Mouse (Mus musculus): ENCODE data around the gene Ubl3.

Ubl3 gene

GRCm38 (mm10) chr5:148542196-148542595, 10.4 kb downstream of the Ubl3 start:
- in situ Hi-C loops (cut with MboI; ENCODE audit: low pct_unique_long_range_greater_than_20kb in 1 of 2, low sequenced_read_pairs in 2 of 2, unreplicated experiment in 1 of 2) = no loop called here

GRCm38 (mm10) chr5:148535669-148536430, 16.7 kb downstream of the Ubl3 start:
- in situ Hi-C loops (cut with MboI; ENCODE audit: low pct_unique_long_range_greater_than_20kb in 1 of 2, low sequenced_read_pairs in 2 of 2, unreplicated experiment in 1 of 2) = no loop called here

GRCm38 (mm10) chr5:148534644-148535043, 17.9 kb downstream of the Ubl3 start:
- in situ Hi-C loops (cut with MboI; ENCODE audit: low pct_unique_long_range_greater_than_20kb in 1 of 2, low sequenced_read_pairs in 2 of 2, unreplicated experiment in 1 of 2) = no loop called here

DNA sequence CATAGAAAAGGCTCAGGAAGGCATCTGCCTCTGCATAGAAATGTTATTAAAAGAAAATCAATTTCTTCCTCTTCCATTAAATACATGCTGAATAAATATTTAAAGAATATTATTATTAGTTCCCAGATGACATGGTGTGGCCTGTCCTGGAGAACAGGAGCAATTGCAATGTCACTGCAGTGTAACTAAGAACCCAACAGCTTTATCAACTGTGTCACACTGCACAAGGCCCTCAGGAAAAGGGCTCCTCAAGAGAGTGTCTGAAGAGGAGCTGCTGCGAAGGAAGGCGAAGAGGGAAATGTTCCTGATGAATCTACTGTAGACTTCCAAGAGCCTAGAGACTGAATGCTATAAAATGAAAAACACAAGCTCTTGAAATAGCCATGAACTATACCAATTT, 18.7 kb downstream of the Ubl3 start:
- in situ Hi-C loops (cut with MboI; ENCODE audit: low pct_unique_long_range_greater_than_20kb in 1 of 2, low sequenced_read_pairs in 2 of 2, unreplicated experiment in 1 of 2) = no loop called here

DNA sequence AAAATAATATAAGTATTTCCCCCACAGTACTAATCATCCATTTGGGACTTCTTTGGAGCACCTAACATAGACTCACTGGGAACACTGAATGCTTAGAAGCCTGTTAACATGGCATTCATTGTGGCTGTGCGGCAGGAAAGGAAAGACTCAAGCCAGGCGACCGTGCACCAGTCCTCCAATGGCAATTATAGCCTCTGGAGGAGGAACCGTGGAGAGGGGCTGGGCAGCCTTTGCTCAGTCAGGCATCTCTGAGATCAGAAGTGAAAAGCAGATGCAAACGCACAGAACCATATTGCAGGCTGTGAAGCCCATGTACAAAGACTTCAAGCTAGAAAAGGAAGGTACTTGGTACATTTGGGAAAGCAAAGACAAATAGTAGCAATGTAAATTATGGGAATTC, 20.4 kb downstream of the Ubl3 start:
- in situ Hi-C loops (cut with MboI; ENCODE audit: low pct_unique_long_range_greater_than_20kb in 1 of 2, low sequenced_read_pairs in 2 of 2, unreplicated experiment in 1 of 2) = no loop called here

DNA sequence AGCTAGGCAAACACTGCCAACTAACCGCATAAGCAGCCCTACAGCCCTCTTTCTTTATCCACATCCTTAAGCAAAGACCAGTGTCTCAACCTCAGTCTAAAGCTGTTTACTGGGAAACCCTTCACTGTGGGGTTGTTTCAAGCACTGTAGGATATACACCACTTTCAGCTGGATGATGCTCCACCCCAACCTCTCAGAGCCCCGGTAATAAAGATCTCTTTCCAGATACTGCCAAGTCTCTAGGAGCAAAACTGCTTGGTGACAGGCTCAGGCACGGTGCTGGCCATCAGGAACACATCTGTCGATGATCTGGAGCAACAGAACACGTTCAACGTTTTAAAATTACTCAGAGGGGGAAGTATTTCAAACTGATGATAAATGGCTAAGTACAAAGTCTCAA, 25.0 kb downstream of the Ubl3 start:
- in situ Hi-C loops (cut with MboI; ENCODE audit: low pct_unique_long_range_greater_than_20kb in 1 of 2, low sequenced_read_pairs in 2 of 2, unreplicated experiment in 1 of 2) = no loop called here

DNA sequence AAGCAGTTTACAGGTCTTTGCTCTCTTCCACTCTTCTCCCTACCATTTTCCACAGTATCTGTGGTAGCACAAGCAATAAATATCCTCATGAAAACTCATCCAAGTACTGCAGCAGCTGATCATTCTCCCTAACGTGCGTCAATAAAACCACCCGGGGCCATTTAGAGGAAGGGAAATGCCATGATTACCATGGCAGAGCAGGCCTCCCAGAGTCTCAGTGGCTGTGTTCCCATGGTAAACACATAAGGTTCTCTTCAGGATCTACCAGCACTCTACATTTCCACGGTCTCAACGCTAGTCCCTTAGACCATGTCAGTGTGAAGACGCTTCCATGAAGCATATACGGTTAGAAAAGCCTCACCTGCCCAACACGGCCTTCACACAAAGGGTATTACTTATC, 26.0 kb downstream of the Ubl3 start:
- in situ Hi-C loops (cut with MboI; ENCODE audit: low pct_unique_long_range_greater_than_20kb in 1 of 2, low sequenced_read_pairs in 2 of 2, unreplicated experiment in 1 of 2) = no loop called here

DNA sequence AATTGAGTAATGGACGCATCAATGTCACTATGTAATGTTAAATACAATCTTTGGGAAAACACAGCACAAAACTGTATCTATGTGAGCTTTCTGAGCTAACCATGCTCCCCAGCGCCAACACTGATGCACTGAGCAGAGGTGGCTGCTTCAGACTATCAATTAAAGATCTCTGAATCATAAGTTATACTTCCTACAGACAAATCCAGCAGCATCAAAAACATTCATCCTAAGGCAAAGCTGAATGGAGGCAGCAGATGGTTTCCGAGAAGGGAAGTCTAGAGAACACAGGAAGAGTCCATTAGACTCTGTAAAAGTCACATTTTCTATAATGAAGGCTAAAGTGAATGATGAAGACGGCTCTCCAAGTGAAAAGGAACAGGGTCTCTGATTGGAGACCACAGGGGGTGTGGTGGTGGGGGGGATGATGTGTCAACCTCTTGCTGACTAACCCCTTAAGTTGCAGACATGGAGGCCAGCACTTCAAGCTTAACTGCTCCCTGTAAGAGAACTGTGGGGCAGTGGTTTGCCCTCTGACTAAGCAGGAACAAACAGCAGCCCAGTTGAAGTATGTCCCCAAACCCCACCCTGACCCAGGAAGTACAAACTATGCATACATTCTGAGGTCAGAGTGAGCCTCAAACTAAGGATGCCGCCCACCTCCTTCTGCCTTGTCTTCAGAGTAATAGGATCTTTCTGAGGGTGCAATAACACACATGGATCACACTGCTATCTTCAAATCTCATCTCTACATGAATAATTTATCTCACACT, 29.2 kb downstream of the Ubl3 start:
- in situ Hi-C loops (cut with MboI; ENCODE audit: low pct_unique_long_range_greater_than_20kb in 1 of 2, low sequenced_read_pairs in 2 of 2, unreplicated experiment in 1 of 2) = no loop called here

GRCm38 (mm10) chr5:148522378-148522777, 30.2 kb downstream of the Ubl3 start:
- in situ Hi-C loops (cut with MboI; ENCODE audit: low pct_unique_long_range_greater_than_20kb in 1 of 2, low sequenced_read_pairs in 2 of 2, unreplicated experiment in 1 of 2) = no loop called here

DNA sequence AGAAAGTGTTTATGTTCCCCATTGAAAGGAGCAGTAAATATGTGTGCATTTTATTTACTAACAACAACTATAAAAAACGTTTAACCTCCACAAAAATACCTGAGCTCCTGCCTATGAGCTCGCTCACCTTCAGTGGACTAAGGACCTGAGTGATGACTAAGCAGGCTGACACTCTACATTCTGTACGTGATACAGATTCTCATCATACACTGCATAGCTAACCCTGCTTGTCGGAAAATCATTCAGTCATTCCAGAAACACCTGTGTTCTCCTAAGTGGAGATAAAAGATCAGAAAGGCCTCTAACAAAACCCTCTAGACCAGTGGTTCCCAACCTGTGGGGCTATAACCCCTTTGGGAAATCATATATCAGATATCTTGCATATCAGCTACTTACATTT, 35.1 kb downstream of the Ubl3 start:
- in situ Hi-C loops (cut with MboI; ENCODE audit: low pct_unique_long_range_greater_than_20kb in 1 of 2, low sequenced_read_pairs in 2 of 2, unreplicated experiment in 1 of 2) = no loop called here

GRCm38 (mm10) chr5:148512042-148512640, 40.4 kb downstream of the Ubl3 start:
- in situ Hi-C loops (cut with MboI; ENCODE audit: low pct_unique_long_range_greater_than_20kb in 1 of 2, low sequenced_read_pairs in 2 of 2, unreplicated experiment in 1 of 2) = no loop called here

- in situ Hi-C loops (cut with MboI; ENCODE audit: low pct_unique_long_range_greater_than_20kb in 1 of 2, low sequenced_read_pairs in 2 of 2, unreplicated experiment in 1 of 2) = no loop called here
These were observed 42.3 kb downstream of the Ubl3 start for GRCm38 (mm10) chr5:148510265-148510664.

GRCm38 (mm10) chr5:148509731-148510130, 42.9 kb downstream of the Ubl3 start:
- in situ Hi-C loops (cut with MboI; ENCODE audit: low pct_unique_long_range_greater_than_20kb in 1 of 2, low sequenced_read_pairs in 2 of 2, unreplicated experiment in 1 of 2) = no loop called here

DNA sequence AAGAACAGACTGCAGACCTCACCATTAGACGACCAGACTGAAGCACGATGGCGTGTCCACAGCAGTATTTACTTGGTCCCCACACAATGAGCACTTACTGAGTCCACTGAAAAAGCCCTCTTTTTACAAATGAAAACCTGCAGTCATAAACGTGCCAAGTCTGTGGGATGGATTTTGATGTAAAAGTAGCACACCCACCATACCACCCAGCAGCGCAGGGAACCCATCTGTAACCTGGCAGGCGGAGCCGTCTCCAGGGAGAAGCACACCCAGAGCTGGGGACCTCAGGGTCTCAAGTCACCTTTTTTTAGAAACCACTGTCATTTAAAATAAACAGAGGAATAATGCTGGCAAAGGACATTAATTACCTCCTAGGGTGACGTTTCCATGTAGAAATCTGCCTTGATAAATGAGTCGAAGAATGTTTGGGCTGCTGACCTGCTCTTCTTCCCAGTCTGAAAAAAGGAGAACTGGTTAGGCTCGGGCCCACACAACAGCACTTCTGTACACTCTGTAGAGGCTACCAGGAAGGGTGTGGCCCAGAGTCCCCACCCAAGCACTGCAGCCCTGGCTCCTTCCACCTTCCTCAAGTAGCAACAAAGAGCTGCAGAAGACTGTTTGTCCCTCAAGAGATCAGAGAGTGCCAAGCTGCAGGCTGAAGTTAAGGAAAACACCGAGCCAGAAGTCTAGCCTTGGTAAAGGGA, 43.5 kb downstream of the Ubl3 start:
- in situ Hi-C loops (cut with MboI; ENCODE audit: low pct_unique_long_range_greater_than_20kb in 1 of 2, low sequenced_read_pairs in 2 of 2, unreplicated experiment in 1 of 2) = no loop called here

DNA sequence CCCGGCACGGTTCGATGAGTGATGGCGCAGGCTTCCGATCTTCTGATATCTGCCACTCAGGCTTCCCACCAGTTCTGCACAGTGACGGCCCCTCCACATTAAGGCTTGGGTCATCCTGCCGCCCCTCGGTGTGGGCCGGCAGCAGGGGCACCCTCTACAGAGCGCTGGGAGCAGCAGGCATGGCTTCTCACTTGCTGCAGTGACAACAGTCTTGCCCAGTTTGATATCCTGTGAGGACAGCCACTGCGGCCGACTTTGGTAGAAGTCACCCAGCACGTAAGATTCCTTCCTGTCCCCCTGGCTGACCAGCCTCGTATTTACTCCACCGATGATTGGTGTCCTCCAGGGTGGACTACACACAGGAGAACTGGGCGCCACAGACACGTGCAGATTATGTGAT, 47.2 kb downstream of the Ubl3 start:
- in situ Hi-C loops (cut with MboI; ENCODE audit: low pct_unique_long_range_greater_than_20kb in 1 of 2, low sequenced_read_pairs in 2 of 2, unreplicated experiment in 1 of 2) = no loop called here

DNA sequence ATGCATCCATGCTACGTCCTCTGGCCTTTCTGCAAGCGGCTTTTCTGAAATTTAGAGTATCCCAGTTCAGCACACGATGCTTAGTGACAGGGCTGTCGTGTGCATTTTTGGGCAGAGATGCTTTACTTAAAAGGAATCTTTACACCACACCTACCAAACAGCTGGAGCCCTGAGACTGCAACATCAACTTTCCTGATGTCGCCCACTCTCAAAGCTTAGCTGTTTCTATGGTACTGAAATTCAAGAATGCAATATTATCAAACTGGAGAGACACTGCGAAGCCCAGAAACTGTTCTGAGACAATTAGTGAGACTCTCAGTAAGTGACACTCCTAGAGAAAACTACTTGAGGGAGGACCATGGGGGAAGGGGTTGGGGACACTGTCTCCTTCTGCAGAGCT, 50.4 kb downstream of the Ubl3 start:
- in situ Hi-C loops (cut with MboI; ENCODE audit: low pct_unique_long_range_greater_than_20kb in 1 of 2, low sequenced_read_pairs in 2 of 2, unreplicated experiment in 1 of 2) = no loop called here

- in situ Hi-C loops (cut with MboI; ENCODE audit: low pct_unique_long_range_greater_than_20kb in 1 of 2, low sequenced_read_pairs in 2 of 2, unreplicated experiment in 1 of 2) = no loop called here
These were observed 51.2 kb downstream of the Ubl3 start for GRCm38 (mm10) chr5:148501228-148501957.

DNA sequence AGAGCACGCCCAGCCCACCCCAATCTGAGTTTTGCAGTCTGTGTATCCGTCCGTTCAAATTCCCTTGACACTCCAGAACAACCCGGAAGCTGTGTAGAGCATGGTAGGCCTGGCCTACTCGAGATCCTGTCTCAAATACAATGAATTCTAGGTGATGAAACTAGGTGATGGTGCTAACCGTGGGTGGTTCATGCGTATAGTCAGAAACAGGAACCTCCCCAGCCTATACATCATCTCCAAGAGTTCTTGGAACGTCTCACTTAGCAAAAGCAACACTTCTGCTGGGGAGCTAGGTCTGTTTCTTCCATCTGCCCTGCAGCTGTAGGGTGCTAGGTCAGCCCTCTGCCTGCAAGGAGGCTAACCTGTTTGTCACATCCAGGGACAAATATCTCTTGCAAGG, 52.1 kb downstream of the Ubl3 start:
- in situ Hi-C loops (cut with MboI; ENCODE audit: low pct_unique_long_range_greater_than_20kb in 1 of 2, low sequenced_read_pairs in 2 of 2, unreplicated experiment in 1 of 2) = no loop called here

Measured in mouse embryonic stem cell (cell line).